Mouse (Mus musculus) forebrain, embryonic 13.5 days (tissue): ENCODE data around the gene Kif21b. TPM values are rescaled to one million over a fixed set of nuclear protein-coding genes. Genes with fewer than 3 reads are reported as not detected.

Source experiments
- ATAC-seq: fragments of 200-750 bp; cut with Nextera tagmentation; 2 replicates; pipeline ENCODE4 v1.8.0; 2017
- H3K27ac ChIP-seq: fragments of 300-500 bp; sonication (generic); 2 replicates; pipeline ENCODE4 v1.5.1; 2015; ENCODE audit warnings: inconsistent platforms, mild to moderate bottlenecking, moderate library complexity
- H3K27me3 ChIP-seq: fragments of 300-500 bp; sonication (generic); 2 replicates; pipeline ENCODE4 v1.6.1; 2015; ENCODE audit warnings: mild to moderate bottlenecking, inconsistent platforms
- H3K36me3 ChIP-seq: fragments of 300-500 bp; sonication (generic); 2 replicates; pipeline ENCODE4 v1.6.1; 2015; ENCODE audit warnings: mild to moderate bottlenecking, inconsistent platforms; ENCODE audit not compliant: poor library complexity, severe bottlenecking
- H3K4me1 ChIP-seq: fragments of 300-500 bp; sonication (generic); 2 replicates; pipeline ENCODE4 v1.6.1; 2015; ENCODE audit warnings: inconsistent platforms
- H3K4me2 ChIP-seq: fragments of 300-500 bp; sonication (generic); 2 replicates; pipeline ENCODE4 v1.6.1; 2015; ENCODE audit warnings: inconsistent platforms, mild to moderate bottlenecking, moderate library complexity
- H3K4me3 ChIP-seq: fragments of 300-500 bp; sonication (generic); 2 replicates; pipeline ENCODE4 v1.5.1; 2015; ENCODE audit warnings: mild to moderate bottlenecking, inconsistent platforms
- H3K9ac ChIP-seq: fragments of 300-500 bp; sonication (generic); 2 replicates; pipeline ENCODE4 v1.6.1; 2015; ENCODE audit warnings: mild to moderate bottlenecking, inconsistent platforms
- H3K9me3 ChIP-seq: fragments of 300-500 bp; sonication (generic); replicated peaks from 2 replicates; pipeline ENCODE4 v1.6.1; 2016; ENCODE audit warnings: inconsistent platforms
- WGBS: fragments of 180-500 bp; shearing (Covaris S2); methylation state at CpG from one replicate; pipeline ENCODE4 v1.1.7; 2015; 5-methylcytosine and 5-hydroxymethylcytosine counted together
- polyA plus RNA-seq: library from polyadenylated mRNA; unstranded; fragments of >200 nt; fragmentation: Nextera tagmentation; extraction: Ambion mirVana; gene quantifications from 2 replicates; pipeline ENCODE4 v1.2.1, GENCODE M21; 2015

Gene Kif21b
- polyA plus RNA-seq, result 43.4 and 45.5 TPM in 2 replicates

DNA sequence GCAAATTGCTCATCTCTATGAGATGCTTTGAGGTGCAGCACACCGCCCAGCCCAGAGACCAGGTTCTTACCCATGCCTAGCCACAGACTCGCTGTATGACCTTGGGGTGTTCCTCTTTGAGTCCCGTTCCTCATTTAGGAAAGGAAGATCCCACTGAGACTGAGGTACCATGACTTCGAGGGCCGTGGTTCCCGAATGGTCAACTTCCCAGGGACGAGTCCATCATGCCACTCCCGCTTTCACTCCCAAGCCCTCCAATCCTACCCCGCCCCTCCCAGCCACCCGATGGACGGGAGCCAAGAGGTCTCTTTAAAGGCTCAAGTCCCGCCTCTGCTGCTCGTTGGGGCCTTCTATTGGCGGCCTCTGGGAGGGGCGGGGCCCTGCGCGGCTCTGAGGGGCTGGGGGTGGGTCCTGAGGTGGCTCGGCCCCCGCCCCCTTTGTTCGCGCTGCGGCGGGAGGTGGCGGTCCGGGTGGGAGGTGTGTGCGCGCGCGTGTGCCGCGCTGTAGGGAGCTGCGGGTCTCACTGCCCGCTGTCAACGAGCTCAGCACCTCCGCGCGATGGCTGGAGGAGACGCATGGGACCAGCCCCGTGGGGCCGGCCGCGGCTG, at the start of gene Kif21b:
Kif21b (plus strand) TSS at position 439 of the 608 bp plus-strand sequence.
- Histone ChIP-seq H3K36me3 (no peaks in the 10 kb centered on the region), H3K4me2 (peak within 1 kb of the TSS; percentile 75), H3K4me3 (peak within 1 kb of the TSS; percentile 89), H3K27me3 (peaks cover 4% of the 10 kb centered on the region; the same call in 1 of the 2 replicates), H3K9me3 (no peaks in the 10 kb centered on the region), H3K9ac (peak within 1 kb of the TSS; percentile 97), H3K4me1 (peaks cover 65% of the 10 kb centered on the region), H3K27ac (peak within 1 kb of the TSS; percentile 95)
- ATAC-seq, result peak; percentile 90
- 2% methylated on average over 42 of the region's 42 CpGs for WGBS

DNA sequence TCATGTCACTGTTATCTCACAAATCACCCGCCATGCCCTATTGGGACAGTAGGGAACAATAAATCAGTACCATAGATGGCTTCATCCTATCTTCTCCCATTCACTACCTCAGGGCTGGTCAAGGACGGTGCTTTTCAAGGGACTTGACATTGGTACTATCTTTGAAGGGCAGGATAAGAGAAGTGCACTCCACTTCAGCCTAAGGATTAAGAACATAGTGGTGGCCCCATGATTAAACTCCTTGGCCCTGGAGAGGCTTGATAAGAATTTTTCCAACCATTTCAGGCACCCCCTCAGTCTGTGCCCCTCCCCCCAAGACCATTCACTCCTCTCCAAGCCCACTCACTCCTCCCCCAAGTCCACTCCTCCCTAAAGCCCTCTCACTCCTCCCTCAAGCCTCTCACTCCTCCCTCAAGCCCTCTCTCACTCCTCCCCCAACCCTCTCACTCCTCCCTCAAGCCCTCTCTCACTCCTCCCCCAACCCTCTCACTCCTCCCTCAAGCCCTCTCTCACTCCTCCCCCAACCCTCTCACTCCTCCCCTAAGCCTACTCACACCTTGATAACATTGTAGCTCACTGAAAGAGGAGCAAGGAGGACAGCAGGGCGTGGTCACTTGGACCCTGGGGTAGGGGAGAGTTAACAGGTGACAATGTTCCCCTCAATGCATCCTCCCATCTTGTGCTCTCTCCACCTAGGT, 45.1 kb upstream of the Kif21b start:
- no peak for ATAC-seq
- 90% methylated on average over 3 of the region's 3 CpGs for WGBS
- Histone ChIP-seq H3K9me3 (peaks cover 5% of the 10 kb centered on the region), H3K4me2 (no peak overlapping the region), H3K27ac (no peak overlapping the region), H3K9ac (no peak overlapping the region), H3K4me3 (no peak overlapping the region), H3K4me1 (0 out of 2 replicates have a peak, but pooled peaks cover 6% of the 10 kb centered on the region), H3K27me3 (no peaks in the 10 kb centered on the region), H3K36me3 (no peaks in the 10 kb centered on the region)

DNA sequence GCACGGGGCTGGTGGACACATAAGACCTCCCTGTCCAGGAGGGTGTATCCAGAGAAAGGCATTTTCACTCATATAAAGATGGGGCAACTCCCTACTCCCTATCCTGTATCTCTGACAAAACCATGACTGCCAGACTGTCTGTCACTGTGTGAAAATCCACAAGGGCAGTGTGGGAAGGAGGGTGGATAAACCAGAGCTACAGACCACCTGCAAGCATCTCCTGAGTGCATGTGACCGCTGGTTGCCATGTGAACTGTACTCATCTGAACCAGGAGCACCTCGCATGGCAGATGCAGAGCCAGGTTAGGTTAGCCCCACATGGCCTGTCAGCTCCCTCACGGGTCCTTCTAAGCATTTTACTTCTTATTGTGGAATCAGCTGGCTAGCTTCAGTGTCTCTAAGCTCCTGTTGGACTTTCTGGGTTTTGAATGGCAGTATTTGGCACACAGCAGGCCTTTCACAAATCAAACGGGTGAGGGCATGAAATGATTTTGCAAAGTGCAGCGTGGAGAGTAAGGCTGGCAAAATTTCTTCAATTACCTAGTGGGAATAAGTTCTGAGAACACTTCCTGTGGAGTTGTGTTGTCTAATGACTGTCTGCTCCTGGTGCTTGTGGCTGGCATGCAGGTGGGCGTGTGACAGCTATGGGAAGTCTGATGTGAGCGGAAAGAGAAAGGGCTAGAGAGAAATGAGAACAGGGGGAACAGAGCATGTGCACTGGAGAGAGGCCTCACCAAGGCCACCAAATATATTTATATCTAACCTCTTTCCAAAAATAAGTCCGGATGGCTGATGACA, 41.6 kb upstream of the Kif21b start:
- Histone ChIP-seq H3K4me2 (no peak overlapping the region), H3K27ac (no peak overlapping the region), H3K9ac (no peak overlapping the region), H3K27me3 (no peaks in the 10 kb centered on the region), H3K9me3 (no peaks in the 10 kb centered on the region), H3K4me1 (0 out of 2 replicates have a peak, but pooled peaks cover 6% of the 10 kb centered on the region), H3K36me3 (no peaks in the 10 kb centered on the region), H3K4me3 (no peak overlapping the region)
- ATAC-seq, result 0 out of 2 replicates have a peak, but pooled peaks have one; percentile 38
- 71% methylated on average over 9 of the region's 9 CpGs for WGBS

DNA sequence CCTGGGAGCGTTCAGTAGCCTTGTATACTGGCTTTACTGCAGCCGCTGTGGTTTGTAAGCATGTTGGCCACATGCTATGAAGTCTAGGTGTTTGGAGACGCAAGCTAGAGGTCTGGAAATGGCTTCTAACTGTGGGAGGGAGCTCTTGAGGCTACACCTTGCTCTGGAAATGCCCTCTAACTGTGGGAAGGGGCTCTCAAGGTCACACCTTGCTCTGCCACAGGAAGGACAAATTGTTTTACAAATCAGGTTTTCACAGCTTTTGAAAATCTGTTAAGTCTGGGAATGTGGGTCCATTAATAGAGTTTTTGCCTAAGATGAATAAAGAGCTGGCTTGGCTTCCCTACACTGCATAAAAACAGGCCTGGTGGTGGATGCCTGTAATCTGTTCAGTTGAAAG, 37.5 kb upstream of the Kif21b start:
- Histone ChIP-seq H3K9me3 (no peaks in the 10 kb centered on the region), H3K27me3 (no peaks in the 10 kb centered on the region), H3K4me3 (no peak overlapping the region), H3K4me2 (no peak overlapping the region), H3K9ac (no peak overlapping the region), H3K4me1 (0 out of 2 replicates have a peak, but pooled peaks cover 6% of the 10 kb centered on the region), H3K27ac (no peak overlapping the region), H3K36me3 (no peaks in the 10 kb centered on the region)
- no peak for ATAC-seq
- 66% methylated on average over 3 of the region's 3 CpGs for WGBS

DNA sequence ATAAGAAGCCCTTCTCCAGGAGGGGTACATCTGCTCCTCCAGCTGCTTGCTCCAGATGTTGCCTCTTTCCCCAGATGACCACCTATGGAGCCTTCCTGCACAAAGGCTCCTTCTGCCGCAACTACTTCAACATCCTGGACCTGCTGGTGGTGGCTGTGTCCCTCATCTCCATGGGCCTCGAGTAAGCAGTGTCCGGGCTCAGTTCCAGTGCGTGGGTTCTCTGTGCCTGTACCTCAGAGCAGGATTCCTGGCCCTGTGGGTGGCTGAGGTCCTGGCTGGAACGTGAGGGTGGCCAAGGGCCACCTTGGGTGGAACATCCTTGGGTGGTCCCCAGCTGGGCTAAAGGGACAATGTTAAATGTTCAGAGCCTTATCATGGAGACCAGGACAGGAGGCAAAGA, 36.4 kb upstream of the Kif21b start:
- H3K4me3 ChIP-seq, result no peak overlapping the region
- 87% methylated on average over 5 of the region's 5 CpGs for WGBS
- no peak overlapping the region for H3K4me2 ChIP-seq
- no peaks in the 10 kb centered on the region for H3K27me3 ChIP-seq
- H3K9me3 ChIP-seq, result no peaks in the 10 kb centered on the region
- H3K9ac ChIP-seq, result no peak overlapping the region
- H3K36me3 ChIP-seq, result no peaks in the 10 kb centered on the region
- no peak for ATAC-seq
- H3K4me1 ChIP-seq, result 0 out of 2 replicates have a peak, but pooled peaks cover 1% of the 10 kb centered on the region
- no peak overlapping the region for H3K27ac ChIP-seq

DNA sequence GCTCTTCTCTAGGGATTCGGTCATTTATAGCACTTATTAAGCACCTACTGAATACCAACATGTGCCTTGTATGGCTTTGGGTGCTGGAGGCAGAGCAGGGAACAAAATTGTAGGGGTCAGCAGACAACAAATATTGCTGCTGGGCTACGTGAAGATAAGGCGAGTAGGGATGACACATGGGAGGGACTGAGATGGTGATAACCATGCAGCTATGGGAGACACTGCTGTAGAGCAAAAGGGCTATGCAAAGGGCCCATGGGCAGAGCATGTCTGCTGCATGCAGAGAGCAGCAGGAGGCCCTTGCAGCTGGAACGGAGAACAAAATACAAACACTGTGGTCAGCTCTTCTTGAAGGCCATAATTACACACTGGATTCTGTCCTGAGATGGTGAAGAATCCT, 29.1 kb upstream of the Kif21b start:
- ATAC-seq, result no peak
- WGBS, result 78% methylated on average over 4 of the region's 4 CpGs

DNA sequence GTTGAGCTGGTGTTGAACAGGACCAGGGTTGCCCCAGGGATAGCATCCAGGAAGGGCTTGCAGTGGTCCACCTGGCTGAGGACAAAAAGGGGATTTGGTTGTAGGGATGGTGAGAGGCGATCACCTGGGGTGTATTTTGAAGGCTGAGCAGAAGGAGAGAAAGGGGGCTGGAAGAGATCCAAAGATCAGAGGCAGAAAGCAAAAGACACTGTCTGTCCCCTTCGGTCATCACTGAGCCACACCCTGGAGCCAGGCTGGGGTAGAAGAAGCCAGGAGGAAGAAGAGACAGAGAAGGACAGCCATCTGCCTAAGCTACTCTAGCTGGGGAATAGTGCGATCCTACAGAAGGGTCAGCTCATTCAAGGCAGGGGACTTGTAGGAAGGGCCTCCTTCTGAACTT, 28.6 kb upstream of the Kif21b start:
- 69% methylated on average over 3 of the region's 3 CpGs for WGBS
- no peaks in the 10 kb centered on the region for H3K9me3 ChIP-seq
- H3K36me3 ChIP-seq, result no peaks in the 10 kb centered on the region
- no peak overlapping the region for H3K9ac ChIP-seq
- peak overlapping the region; percentile 15 for H3K4me2 ChIP-seq
- peaks cover 34% of the 10 kb centered on the region for H3K4me1 ChIP-seq
- peak overlapping the region; percentile 75 for H3K27ac ChIP-seq
- no peaks in the 10 kb centered on the region for H3K27me3 ChIP-seq
- ATAC-seq, result no peak
- H3K4me3 ChIP-seq, result no peak overlapping the region

More for the DNA sequence above, 29.1 kb upstream of the Kif21b start:
- peak overlapping the region; percentile 75 for H3K27ac ChIP-seq
- no peak overlapping the region for H3K4me2 ChIP-seq
- H3K9ac ChIP-seq, result no peak overlapping the region
- H3K4me1 ChIP-seq, result peaks cover 34% of the 10 kb centered on the region
- H3K9me3 ChIP-seq, result no peaks in the 10 kb centered on the region
- no peaks in the 10 kb centered on the region for H3K27me3 ChIP-seq
- no peak overlapping the region for H3K4me3 ChIP-seq
- H3K36me3 ChIP-seq, result no peaks in the 10 kb centered on the region

DNA sequence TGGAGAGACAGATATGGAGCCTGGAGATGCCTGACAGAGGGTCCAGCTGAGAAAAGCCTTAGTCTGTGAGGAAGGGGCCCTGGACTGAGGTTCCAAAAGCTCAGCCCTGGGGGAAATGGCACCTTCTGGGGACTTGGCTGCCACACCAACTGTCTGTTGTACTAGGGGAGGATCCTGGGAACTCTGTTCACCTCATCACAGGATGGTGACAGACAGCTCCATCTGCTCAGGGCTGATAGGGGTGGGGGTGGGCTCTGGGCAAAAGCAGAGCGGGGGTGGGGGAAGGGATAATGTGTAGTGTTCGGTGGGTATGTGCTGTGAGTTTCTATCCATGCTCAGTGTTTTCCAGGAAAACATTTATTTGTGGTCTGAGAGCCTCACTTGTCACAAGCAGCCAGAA, 28.2 kb upstream of the Kif21b start:
- Histone ChIP-seq H3K9ac (no peak overlapping the region), H3K4me1 (peaks cover 34% of the 10 kb centered on the region), H3K9me3 (no peaks in the 10 kb centered on the region), H3K27ac (peak overlapping the region; percentile 75), H3K36me3 (no peaks in the 10 kb centered on the region), H3K4me3 (no peak overlapping the region), H3K4me2 (peak overlapping the region; percentile 15), H3K27me3 (no peaks in the 10 kb centered on the region)
- peak; percentile 94 for ATAC-seq
- 71% methylated on average over 2 of the region's 2 CpGs for WGBS

DNA sequence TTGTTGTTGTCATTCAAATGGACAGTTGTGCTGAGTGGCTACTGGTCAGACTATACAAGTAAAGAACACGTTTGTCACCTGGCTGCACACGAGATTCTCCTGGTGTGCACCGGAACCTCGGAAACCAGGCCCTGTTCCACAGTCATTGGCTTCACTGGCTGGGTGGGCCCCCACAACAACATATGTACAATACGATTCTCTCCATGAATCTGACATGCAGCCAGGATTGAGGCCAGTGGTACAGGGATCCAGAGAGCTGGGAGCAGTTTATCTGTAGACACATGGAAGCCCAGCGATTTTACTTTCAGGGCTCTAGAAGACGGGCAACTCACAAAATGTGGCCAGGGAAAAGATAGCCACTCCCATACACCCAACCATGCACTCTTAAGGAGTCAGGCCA, 27.5 kb upstream of the Kif21b start:
- Histone ChIP-seq H3K4me2 (no peak overlapping the region), H3K4me1 (peaks cover 34% of the 10 kb centered on the region), H3K9me3 (no peaks in the 10 kb centered on the region), H3K27ac (peak overlapping the region; percentile 73), H3K4me3 (no peak overlapping the region), H3K36me3 (no peaks in the 10 kb centered on the region), H3K27me3 (no peaks in the 10 kb centered on the region), H3K9ac (no peak overlapping the region)
- peak; percentile 36; the same call in 1 of the 2 replicates for ATAC-seq
- WGBS, result 72% methylated on average over 7 of the region's 7 CpGs

DNA sequence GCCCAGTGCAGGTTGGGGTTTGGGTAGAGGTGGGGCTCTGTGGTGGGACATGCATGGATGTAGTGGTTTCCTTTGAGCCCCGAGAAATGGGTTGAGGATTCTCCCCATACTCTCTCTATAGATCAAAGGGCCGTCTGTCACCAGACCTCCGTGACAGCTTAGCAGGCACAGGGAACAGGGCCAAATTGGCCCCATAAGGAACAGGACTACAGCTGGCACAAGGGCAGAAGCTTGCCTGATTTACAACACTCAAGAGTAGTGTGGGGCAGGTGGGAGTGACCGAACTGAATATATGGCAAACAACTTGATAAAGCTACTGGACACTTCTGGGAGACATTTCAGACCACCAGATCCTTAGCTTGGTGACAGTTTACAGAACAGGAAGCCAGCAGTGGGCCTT, 26.4 kb upstream of the Kif21b start:
- no peak for ATAC-seq
- Histone ChIP-seq H3K36me3 (no peaks in the 10 kb centered on the region), H3K9me3 (no peaks in the 10 kb centered on the region), H3K27ac (peak overlapping the region; percentile 73), H3K27me3 (no peaks in the 10 kb centered on the region), H3K4me1 (peaks cover 34% of the 10 kb centered on the region), H3K4me3 (no peak overlapping the region), H3K4me2 (no peak overlapping the region), H3K9ac (no peak overlapping the region)
- WGBS, result 47% methylated on average over 4 of the region's 4 CpGs

DNA sequence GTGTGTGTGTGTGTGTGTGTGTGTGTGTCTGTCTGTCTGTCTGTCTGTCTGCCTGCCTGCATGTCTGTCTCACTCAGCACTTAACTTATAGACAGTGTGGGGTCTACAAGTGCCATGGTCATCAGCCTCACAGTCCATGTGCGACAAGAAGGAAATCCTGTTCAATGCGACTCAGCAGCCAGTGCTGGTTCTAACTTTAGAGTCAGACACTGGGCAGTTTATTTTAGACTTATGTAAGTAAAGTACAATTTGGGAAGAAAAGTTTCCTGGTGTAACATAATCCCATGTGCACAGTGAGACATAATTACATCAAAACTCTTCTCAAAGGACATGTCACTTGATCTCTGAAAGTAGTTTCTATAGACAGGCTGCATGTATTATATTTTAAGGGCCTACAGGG, 21.7 kb upstream of the Kif21b start:
- peaks cover 12% of the 10 kb centered on the region for H3K4me1 ChIP-seq
- no peaks in the 10 kb centered on the region for H3K9me3 ChIP-seq
- H3K4me2 ChIP-seq, result no peak overlapping the region
- no peak overlapping the region for H3K9ac ChIP-seq
- 96% methylated on average over 2 of the region's 2 CpGs for WGBS
- no peak for ATAC-seq
- H3K4me3 ChIP-seq, result no peak overlapping the region
- H3K27ac ChIP-seq, result no peak overlapping the region
- H3K27me3 ChIP-seq, result no peaks in the 10 kb centered on the region
- H3K36me3 ChIP-seq, result no peaks in the 10 kb centered on the region

DNA sequence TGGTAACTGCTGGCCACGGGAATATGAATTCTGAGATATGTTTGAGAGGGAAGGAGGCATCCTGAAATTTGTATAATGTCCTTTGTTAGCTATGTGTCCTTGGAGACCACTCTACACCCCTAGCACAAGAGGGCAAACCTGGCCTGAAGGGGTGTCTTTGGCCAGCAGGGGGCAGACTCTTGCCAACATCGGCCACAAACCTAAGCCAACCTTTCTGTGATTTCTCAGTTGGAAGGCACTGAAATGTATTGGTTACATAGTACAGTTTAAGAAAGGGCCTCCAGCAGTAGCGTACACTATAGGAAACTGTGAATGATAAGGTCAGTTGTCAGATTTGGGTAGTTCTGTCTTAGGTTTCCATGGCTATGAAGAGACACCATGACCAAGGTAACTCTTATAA, 15.0 kb upstream of the Kif21b start:
- peaks cover 19% of the 10 kb centered on the region for H3K4me1 ChIP-seq
- no peak overlapping the region for H3K4me3 ChIP-seq
- ATAC-seq, result no peak
- no peak overlapping the region for H3K9ac ChIP-seq
- no peaks in the 10 kb centered on the region for H3K36me3 ChIP-seq
- no peak overlapping the region for H3K27ac ChIP-seq
- 37% methylated on average over 3 of the region's 3 CpGs for WGBS
- H3K9me3 ChIP-seq, result no peaks in the 10 kb centered on the region
- no peaks in the 10 kb centered on the region for H3K27me3 ChIP-seq
- no peak overlapping the region for H3K4me2 ChIP-seq
